Mouse (Mus musculus) testis, postnatal 14 days (tissue): ENCODE data around the gene Tbc1d9.
"Not testable (repeated sequence)": the region's sequence is repeated elsewhere in the genome, so short reads cannot be mapped to it uniquely, and the experiment has no call there.

Source experiments
- DNase-seq: peaks from one replicate; pipeline ENCODE4 v3.0.0; 2021; ENCODE audit warnings: low spot score

Tbc1d9 gene

DNA sequence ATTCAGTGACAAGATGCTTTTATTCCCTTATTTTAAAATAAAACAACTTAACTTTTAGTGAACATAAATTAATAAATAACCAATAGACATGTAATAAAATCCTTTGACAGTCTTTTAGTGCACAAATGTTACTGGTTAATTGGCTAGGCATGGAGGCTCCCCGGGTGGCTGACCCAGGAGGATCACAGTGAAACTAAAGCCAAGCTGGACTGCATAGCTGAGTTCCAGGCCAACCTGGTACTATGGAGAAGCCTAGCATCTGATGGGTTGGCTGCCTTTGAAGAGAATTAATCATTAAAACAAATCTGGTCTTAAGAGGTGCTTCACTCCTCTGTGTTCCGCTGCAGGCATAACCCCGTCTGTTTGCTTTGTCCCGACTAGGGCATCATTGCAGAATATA is 67.9 kb downstream of the Tbc1d9 start:
- DNase-seq = no peak

DNA sequence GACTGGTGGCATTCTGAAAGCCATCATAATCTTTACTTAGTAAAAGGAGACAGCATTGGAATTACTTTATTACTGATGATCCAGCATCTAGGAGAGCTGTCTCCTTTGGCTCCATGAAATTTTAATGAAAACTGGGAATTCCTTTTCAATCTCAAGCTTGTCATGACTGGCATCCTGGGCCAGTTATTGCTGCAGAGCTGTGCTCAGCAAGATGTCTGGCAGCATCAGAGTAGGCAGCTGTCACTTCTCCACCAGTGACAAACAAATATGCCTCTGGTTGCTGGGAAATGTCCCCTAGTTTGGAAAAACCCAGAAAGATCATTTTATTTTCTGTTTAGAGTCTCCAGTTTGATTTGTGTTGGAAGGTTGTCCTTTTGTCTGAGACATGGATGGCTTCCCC is 74.2 kb downstream of the Tbc1d9 start:
- no peak for DNase-seq

DNA sequence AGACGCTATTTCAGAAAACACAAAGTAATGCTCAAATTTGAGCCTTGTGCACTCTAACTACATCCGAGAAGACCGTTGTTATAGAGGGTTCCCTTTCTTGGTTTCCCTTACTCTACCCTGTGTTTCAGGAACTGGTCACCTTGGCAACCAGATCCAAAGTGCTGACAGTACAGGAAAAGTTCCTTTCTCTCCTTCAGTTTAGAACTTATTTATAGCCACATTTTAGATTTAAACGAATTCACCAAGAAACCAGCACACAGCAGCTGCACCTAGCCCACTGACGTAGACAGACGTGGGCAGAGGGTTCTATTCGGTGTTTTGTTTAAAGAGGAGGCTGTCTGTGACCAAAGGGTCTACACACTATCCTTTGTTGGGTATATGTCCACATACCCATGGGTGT is 79.0 kb downstream of the Tbc1d9 start:
- no peak for DNase-seq

DNA sequence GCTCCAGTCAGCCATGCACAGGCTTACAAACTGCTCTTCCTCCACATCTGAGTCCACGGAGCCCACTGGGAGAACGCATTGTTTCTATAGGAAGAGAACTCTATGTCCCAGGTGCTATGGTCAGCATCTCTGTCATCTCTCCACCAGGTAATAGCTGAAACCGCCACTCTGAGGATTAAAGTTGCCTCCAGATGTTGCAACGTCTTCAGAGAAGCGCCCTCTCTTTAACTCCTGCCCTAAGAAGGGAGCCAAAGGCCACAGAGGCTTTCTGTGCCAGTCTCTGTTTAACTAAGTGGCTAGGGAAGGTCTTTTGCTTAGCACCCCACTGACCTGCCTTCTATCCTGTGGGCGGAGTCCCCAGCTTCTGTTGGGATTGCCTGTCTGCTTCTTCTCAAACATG is 85.7 kb downstream of the Tbc1d9 start:
- DNase-seq = no peak

DNA sequence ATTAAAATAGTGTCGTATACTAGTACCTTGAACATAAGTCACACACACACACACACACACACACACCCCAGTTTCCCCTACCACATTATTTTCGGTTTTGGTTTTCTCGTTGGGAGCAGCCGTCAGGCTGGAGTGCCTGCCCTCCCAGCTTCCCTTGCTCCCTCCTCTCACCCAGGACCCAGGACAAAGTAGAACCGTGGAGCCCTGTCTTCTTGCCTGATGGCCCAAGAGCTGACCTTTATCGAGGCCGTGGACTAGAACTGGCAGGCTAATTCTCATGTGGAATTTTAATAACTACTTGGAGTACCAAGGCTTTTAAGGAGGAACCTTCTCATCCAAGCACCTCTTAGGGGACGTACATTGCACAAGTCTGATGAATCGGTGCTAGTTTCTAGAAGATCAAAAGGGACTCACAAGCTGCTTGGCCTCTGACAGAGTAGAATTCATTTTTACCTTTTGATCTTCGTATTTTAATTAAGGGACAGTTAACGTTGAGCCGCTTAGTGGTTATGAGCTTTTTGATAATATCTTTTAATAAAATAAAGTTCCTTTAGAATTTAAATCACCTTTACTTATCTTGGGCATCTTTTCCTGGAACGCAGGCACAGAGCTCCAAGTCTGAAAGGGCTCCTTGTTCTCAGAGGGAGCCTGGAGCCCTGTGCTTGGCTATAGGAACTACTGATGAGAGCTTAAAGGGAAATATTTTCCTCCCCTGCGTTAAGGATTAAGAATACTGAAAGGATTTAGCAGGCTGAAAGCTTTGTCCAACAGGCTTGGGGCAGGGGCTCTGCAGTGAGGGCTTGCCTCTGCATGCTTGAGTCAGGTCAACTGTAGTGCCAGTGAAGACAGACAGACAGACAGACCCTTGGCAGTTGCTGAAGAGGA is 86.5 kb downstream of the Tbc1d9 start:
- DNase-seq = no peak

DNA sequence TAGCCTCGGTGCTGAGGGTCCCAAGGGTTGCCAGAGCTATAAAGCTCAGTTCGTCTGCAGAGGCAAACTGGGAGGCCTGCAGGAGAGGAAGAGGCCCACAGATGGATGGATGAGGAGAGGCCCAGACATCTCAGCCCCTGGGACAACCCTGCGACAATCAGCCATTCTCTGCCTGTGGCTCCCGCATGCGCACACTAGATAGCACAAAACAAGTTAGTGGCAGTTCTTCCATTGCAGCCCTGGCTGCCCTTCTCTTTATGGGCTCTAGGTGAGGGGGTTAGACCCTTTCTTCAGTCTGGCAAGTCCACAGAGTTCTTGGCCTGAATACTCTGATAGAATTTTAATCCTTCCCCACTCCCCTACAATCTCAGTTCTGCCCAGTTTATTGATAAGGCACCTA is 87.6 kb downstream of the Tbc1d9 start:
- DNase-seq = no peak

DNA sequence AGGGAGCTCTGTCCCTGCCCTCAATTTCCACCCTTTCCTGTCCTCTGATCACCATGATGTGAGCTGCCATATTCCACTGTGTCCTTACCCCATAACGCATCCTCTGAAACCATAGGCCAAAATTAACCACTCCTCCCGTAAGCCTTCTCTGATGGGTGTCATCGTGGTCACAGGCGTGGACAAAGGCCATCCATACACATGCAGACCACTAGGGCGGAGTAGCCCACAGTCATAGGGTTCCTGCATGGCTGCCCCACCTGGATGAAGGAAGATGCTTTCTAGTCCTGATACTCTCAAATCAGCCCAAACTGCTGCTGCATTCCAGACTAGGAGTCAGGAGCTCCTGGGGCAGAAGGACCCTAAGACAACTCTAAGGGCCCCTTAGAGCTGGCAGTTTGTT is 92.5 kb downstream of the Tbc1d9 start:
- DNase-seq = no peak

DNA sequence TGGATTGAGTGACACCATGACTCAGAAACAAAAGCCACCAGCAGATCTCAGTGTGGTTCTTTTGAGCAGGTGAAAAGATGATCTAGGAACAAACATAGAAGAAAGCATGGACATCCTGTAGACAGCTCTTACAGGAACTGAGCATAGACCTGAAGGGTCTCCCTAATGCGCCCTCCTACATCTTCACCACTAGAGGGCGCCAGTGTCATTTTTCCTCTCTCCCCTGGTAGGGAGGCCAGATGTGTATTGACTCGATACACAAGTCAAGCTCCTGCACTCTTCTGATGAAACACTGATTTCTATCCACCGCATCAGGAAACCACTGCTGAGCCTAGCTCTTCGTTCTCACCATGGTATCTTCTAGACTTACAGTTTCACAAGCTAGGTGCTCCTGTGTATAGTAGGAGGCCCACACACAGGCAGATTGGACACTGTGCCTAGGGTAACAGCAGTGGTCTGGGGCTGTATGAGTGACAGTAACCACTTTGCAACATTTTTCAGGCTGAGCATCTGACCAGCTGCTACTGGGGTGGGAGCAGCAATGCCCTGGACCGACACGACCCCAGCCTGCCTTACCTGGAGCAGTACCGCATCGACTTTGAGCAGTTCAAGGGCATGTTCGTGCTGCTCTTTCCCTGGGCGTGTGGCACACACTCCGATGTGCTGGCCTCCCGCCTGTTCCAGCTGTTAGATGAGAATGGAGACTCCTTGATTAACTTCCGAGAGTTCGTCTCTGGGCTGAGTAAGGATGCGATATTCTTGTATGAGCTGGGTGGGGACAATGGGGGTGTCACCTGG is 95.5 kb downstream of the Tbc1d9 start:
- DNase-seq = peak; percentile 64

DNA sequence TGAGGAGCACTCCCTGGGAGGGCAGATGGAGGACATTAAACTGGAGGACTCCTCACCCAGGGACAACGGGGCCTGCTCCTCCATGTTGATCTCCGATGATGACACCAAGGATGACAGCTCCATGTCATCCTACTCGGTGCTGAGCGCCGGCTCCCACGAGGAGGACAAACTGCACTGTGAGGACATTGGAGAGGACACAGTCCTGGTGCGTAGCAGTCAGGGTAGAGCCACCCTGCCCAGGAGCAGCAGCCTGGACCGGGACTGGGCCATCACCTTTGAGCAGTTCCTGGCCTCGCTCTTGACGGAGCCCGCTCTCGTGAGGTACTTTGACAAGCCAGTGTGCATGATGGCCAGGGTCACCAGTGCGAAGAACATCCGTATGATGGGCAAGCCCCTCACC is 106.0 kb downstream of the Tbc1d9 start:
- no peak for DNase-seq

DNA sequence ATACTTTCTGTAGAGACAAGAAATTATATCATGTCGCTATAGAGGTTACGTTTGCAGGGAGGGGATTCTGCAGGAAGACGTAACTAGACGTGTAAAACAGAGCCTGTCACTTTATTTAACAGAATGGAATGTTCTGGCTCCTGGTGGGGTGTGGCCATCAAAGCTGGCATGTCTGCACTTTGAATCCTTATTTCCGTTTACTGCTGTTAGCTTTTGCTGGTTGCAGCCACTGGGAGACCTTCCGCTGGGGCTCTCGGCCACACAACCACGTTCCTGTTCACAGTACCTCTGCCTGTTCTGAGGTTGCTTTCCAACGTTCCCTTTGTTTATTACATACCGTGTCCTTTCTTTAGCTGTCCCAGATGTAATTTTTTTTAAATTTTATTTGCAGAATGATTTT is 107.3 kb downstream of the Tbc1d9 start:
- no peak for DNase-seq

DNA sequence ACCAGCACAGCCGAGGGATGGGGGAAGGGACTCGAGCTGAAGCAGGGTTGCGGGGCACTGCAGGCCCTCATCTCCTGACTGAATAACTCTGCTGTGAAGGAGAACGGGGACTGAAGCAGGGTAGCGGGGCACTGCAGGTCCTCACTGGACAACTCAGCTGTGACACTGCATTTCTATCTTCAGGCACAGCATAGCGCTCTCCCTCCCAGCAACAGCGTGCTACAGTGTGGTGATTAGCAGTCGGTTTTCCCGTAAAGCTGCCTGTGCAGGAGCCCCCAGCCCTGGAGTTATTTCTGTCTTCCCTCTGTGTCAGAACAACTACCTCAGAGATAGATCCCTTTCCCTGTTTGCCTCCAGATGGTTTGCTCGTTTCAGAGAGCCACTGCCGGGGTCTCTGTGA is 109.3 kb downstream of the Tbc1d9 start:
- no peak for DNase-seq

DNA sequence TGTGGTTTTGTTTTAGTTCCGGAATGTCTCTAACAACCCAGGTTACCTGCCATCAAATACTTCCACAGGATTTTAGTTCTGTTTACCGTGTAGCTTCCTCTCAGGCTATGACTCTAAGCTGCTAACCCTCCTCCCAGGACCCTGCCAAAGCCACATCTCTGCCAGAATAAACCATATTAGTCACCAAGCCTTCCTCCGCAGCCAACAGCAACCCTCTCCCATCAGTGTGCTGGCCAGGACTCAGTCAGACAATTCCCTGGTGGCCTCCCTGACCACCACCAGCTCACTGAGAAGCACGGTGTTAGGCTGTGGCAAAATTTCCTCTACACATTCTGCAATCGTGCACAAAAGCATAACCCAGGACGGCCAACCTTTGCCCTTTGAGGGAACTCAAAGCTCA is 113.3 kb downstream of the Tbc1d9 start:
- no peak for DNase-seq

DNA sequence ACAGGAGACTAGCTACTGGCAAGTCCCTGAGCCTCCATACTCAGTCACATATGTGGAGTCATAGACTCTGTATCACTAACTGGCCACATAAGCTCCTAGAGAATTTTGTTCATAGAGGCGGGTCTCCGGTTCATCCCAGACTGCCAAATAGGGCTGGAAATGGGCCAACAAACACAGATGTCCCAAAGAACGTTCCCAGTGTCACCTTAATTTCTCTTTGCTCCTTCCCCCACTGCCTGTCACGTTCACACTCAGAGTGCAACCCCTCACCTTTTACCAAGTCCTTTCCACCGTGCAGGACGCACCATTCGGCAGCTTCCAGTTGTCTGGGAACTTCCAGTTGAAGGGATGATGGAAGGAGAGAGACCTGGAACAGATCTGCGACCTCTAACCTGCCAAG is 120.2 kb downstream of the Tbc1d9 start:
- DNase-seq = no peak

DNA sequence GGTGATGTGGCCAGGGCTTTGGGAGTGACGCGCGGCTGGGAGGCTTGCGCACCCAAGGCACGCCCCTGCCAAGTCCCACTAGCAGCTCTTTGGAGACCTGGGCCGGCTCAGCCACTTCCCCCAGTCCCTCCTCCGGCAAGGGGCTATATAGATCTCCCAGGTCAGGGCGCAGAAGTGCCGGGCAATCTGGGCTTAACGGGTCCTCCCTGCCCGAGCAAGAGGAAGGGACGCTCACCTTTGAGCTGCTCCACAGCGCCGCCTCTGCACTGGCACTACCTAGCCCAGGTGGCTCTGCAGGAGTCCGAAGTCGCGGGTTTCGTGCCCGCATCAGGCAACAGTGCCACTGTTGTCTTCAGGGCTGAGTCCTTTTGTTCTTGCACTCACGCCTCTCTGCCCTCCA is 125.0 kb downstream of the Tbc1d9 start, which contains the start of gene Ucp1:
Gene Ucp1, plus strand, starts transcription at position 177 of the 400 bp plus-strand sequence.
- no peak for DNase-seq

DNA sequence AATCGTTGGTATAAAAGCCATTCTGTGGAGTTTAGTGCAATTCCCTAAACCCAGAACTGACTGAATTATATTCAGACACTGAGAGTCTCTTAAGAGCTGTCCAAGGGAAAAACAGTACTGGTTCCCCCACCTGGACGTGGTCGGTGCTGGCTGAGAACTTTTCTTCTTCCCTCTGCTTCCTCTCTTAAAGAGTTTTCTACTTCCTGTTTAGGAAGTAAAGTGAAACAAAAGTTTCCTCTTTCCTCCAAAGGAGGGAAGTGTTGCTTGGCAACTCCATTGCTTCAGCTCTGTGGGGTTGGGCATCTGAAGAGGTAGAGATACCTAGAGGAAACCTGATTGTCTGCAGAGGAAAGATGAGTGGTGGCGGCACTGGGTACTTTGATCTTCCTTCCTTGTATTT is 132.2 kb downstream of the Tbc1d9 start:
- DNase-seq = no peak

DNA sequence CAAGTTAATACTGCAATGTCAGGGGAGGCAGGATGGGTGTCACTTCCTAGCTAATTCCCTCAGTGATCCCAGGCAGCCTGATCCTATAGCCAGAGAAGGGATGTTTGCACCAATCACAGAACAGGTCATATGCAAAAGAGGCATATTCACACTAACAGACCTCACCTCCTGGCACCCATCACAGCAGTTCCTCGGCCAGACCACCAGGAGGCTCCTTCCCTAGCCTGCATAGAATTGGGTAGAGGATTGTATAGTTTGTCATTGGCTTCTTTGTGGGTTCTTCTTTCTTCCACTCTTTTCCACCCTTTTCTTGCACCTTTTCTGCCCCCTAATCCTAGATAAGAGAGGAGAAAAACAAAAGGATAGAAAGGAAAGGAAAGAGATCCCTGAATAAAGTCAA is 135.0 kb downstream of the Tbc1d9 start:
- DNase-seq = no peak

DNA sequence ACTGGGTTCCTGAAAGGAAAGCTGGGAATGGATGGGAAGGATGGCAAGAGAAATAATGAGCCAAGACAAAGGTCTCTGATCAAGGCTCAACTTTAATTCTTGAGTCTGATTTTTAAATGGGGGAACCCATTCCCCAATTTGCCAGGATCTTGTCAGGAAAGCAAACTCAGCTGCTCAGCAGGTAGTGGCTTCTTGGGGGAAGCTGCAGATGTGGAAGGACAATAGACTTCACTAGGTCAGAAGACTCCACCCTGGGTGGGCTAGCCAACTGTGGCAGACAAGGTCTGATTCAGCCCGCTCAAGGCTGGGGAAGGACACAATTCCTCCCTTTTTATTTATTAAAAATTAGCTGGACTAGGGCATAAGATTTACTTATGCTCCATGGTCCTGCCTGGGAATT is 139.8 kb downstream of the Tbc1d9 start:
- DNase-seq = no peak

DNA sequence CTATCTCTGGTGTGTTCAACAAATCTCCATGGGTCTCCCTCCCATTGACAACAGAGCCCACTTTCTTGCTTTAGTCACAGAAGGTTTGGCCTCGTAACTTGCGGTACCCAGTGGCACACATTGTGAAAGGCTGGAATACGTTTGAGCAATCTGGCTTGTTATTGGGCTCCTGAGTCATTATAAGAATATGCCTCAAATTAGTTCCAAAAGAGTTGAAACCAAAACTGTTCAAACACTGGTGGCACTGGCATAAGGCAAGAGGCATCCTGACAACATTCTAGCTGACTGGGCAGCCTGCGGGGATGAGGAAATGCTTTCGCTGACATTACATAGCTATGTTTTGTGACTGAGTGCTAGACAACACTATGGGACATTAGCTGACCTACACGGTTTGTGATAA is 144.7 kb downstream of the Tbc1d9 start:
- no peak for DNase-seq

DNA sequence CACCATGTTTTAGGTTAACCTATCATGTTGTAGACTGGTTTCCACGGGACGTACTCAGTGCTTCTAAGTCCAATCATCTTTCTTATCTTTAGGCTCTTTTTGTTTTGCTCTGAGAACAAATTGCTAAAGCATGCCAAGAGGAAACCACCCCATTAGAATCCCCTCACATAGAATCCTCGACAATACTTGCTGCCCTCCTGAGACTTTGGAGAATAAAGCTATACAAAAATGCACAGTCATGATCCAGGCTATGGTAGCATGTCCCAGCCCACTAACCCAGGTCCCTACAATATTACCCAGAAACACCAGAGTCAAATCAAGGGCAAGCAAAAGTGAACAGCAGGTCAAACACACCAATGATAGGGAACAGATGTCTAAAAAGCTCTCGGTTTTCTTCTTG is 149.9 kb downstream of the Tbc1d9 start:
- DNase-seq = not testable (repeated sequence)

DNA sequence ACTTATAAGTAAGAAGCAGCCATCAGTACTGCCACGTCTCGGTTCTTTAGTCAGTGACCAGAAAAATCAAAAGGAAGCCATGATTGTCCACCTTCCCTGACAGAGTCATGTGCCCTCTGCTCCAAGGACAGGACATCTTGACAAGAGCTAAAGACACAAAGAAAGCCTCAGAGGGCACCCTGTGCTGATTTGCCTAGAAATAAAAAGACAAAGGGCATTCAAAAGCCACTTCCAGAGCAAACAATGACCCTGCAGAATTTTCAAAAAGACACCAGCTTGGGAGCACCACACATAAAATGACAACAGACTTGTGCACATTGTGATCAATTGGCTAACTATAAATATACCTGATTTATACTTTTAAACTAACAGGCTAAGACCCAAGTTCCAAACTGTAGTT is 150.5 kb downstream of the Tbc1d9 start:
- DNase-seq = no peak

DNA sequence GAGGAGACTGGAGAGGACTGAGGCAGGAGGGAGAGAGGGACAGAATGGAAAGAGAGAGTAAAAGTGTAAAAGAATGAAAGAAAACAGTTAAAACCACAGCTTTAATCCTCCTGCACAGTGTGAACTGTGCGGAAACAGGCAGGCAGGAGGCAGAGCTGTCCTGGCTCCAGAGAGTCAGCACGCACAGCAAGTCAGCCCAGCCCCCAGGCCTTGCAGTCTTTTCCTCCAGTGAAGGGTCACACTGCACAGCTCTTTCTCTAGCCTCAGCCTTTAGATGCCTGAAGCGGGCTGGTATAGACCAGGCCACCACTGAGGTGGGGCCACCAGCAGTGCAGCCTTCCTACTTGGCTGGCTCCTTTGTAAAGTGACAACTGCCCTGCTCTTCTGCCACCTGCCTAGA is 155.4 kb downstream of the Tbc1d9 start:
- no peak for DNase-seq

DNA sequence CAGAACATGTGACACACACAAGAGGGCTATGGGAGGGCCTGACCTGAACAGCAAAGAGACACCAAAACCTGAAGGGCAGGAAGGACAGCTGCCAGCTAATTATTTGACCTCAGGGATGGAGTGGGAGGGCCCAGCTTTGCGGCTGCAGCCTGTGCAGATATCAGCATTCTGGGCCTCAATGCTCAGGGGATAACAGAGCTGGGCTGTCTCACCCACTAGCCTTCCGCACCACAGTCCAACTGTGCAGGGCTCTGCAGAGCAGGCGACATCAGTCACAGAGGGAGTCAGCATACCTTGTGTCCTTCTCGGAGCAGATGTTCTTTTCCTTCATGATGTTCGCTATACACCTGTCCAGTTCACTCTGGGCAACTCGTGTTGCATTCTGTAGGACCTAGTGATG is 157.2 kb downstream of the Tbc1d9 start:
- no peak for DNase-seq
